Mouse (Mus musculus) embryo, embryonic 10.5 days (tissue): ENCODE measurements around the gene Casd1.
A peak's percentile ranks its signal among the peaks of the same experiment; 100 is the strongest.
"Not testable (repeated sequence)": the region's sequence is repeated elsewhere in the genome, so short reads cannot be mapped to it uniquely, and the experiment has no call there.

Experiments used
- DNase-seq: peaks from one replicate; pipeline ENCODE4 v3.0.0-alpha.2; 2015; ENCODE audit warnings: low spot score

The Casd1 gene

DNA sequence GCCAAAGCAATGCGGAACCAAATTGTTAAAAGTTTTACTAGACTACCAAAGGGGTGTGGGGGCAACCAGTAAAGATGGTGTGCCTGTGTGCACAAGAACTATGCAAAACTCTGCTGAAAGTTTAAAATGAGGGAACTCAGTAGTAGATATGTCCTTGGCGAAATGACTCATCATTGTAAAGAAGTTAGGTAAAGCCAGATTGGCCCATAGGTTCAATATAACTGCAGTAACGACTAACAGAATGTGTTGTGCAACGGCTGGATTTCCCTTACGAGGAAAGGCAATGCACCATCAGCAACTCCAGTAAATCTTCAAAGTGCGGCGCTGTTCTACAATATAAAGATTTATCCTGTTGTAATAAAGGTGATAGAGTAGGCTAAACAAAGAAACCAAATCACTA, 11.8 kb downstream of the Casd1 start:
- DNase-seq: no peak

DNA sequence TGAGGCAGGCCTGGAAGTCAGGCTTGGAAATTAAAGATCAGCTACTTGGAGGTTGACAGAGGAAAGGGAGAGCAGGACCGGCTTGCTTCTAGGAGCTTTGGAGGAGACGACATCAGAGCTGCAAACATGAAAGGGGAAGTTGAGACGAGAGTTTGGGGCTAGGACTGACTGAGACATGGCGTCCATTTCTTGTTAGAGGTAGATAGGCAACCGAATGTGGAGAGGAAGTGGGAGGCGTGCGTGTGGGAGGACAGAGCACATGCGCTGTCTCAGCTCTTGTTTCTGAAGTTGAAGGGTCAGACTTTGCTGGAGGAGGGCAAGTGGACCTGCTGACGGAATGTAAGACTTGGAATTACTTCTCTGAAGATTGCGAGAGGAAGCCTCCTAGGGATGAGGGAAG, 17.3 kb downstream of the Casd1 start:
- no peak for DNase-seq

DNA sequence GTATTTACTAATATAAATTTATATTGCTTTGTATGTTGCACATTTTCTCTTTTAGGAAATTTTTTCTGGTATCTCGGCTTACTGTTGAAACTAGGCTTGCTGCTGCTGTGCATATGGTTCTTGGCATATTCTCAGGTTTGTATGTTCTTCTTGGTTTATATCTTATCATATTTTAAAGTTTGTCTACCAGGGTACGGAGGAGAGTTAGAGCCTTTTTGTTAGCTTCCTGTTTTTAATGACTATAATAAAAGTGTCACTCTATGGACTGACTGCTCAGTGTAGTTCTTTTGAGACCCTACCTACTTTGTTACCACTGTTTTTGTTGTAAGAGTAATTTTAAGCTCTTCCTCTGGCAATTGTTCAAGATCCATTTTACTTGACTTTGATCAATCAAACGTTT, 30.8 kb downstream of the Casd1 start:
- no peak for DNase-seq

DNA sequence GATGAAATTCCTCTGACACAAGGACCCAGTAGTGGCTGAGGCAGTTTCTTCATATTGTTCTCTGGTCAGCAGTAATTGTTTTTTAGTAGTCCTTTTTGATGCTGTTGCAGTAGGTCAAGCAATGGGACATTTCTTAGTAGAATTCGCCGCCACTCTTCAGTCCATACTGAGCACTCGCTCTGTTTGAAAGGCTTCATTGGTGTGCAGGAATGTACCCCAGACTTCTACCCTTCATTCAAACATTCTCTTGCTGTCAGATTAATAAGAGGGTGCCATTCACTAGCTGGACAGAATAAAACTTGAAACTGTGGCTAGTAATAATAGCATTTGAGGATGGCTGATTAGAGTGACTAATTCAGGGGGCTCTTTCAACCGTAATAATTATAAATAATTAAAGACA, 32.5 kb downstream of the Casd1 start:
- no peak for DNase-seq

DNA sequence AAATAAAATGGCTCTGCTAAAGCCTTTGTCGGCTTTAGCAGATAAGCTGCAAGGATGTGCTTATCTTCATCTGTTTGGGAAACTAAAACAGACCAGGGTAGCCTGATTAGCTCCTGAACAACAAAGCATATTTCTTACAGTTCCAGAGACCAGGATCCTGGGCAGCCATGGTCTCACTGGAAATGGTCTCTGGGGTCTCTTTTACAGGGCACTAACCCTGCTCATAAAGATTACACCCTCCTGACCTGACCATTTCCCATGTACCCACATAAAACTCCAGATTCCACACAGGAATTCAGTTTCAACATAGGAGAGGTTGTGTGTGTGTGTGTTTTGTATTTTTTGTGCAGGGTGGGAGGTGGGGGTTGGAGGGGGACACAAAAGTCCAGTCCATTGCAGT, 34.2 kb downstream of the Casd1 start:
- no peak for DNase-seq

DNA sequence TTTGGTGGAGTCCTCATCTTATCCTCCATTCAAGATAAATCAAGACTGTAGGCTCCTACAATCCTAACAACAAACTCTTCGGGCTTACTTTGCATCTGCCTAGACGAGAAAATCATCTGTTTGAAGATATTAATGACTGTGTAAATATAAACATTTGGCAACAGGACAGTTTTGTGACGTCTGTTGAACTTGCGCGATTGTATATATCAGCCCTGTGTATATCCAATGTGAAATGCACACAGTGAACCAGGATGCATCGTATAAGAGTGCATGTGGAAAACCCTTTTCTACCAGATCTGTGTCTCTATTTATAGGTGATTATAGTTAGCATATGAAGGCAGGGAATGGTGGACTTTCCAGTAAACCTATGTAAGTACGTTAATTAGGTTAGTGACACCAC, 41.4 kb downstream of the Casd1 start:
- DNase-seq: no peak

DNA sequence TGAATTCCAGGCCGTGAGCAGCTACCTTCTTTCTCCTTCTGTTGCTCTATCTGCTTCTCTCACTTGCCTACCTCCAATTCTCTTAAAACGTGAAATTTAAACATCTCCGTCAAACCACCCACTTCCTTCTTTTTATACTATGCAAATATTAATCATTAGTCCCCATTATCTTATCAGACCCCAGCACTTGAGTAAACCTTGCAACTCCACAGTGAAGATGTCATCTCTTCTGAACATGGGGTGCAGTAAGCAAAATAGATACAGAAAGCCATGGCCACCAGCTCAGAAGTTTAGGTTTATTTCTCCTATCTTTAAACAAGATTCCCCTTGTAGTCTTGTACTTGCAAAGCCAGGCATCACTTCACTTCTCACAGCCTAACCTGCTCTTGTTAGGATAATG, 46.7 kb downstream of the Casd1 start:
- no peak for DNase-seq

DNA sequence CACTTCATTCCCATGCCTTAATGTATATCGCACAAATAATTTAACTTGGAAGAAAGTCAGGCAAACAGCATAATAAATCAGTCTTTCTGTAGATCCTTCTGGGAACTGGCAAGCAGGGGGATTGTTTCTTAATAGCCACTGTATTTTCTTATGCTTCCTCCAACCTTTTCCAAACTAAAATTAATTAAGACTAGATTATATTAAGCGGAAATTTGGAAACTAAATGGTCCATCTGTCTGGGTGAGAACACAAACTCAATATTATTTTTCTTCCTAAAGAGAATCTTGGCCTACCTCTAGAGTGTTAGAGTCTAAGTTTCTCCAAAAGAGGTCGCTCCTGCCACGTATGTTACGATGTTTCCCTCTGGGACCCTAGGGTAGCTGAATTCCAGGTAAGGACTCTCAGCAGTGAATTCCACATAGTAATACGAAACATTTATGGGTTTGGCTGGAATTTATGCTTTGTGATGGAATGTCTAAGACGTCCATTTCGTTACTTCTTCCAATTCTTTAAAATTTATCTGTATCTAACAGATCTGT, 52.0 kb downstream of the Casd1 start:
- DNase-seq: peak; percentile 26

DNA sequence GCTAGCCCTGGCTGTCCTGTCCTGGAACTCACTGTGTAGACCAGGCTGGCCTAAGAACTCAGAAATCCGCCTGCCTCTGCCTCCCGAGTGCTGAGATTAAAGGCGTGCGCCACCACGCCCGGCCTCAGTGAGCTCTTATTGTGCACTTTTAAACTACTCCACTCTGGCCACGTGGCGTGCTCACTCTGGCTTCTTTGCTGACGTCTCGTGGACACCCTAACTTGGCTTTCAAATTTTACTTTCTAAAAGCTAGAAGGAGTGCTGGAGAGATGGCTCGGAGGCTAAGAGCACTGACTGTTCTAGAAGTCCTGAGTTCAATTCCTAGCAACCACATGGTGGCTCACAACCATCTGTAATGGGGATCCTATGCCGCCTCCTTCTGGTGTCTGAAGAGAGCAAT, 53.1 kb downstream of the Casd1 start:
- not testable (repeated sequence) for DNase-seq

DNA sequence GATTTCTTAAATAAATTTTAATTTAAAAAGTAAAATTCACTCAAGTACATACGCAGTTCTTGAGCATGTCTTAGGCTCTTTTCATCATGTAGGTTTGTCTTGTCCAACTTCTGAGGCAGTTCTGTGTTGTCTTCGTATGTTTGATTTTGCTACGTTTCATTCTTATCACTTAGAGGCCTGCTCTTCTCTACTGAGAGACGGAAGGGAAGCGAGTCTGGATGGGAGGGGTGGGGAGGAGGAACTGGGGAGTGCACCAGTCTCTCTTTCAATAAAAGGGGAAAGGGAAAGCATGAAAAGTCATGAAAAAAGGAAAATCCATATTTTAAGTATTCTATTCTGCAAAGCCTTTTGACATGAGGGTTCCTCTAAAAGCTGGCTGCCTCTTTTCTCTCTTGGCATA, 54.8 kb downstream of the Casd1 start:
- no peak for DNase-seq

DNA sequence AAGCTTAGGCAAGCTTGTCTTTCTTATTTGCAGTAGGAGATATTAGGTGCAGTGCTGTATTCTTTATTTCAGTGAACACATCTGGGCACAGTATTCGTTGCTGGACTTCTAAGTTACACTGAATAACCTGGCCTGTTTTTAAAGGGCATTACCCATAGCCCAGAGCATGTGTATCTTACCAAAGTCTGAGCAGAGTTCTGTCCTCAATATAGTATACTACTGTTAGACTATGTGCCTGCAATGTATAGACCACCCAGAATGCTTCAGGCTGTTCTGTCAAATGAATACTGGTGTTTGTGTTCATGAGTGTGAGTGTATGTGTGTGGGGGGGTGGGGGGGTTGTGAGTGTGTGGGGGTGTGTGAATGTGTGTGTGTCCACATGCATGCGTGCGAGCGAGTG, 55.3 kb downstream of the Casd1 start:
- no peak for DNase-seq

DNA sequence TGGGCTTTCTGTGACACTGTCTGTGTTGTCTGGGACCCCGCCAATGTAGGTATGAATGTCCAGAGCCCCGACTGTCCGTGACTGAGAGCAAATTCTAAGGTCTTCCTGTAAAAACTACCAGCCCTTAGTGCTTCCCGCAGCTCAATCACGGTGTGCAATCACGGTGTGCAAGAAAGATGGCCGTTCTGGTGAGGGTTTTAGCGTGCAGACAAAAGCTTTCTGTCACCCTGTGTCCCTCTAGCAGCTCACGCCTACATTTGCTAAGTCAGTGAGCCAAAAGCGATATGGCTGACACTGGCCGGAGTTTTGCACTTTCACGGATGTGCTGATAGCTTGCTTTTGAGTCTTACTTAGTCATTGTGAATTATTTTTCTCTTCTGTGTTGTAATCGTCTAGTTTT, 58.2 kb downstream of the Casd1 start:
- no peak for DNase-seq

DNA sequence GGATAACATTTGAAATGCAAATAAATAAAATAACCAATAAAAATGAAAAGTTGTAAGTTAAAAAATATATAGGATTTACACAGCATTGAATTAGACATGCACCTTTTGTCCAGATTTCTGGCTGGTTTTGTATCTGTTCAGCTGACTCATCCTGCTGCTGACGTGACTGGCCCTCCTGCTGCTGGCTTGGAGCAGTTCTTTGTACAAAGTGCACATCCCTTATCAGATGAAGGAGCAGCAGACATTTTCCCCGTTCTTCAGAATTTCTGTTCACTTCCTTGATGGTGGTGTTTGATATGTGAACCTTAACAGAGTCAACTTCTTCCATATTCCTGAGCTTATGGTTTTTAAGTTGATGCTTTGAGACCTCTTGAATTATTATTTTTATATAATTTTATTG, 62.9 kb downstream of the Casd1 start:
- DNase-seq: no peak

DNA sequence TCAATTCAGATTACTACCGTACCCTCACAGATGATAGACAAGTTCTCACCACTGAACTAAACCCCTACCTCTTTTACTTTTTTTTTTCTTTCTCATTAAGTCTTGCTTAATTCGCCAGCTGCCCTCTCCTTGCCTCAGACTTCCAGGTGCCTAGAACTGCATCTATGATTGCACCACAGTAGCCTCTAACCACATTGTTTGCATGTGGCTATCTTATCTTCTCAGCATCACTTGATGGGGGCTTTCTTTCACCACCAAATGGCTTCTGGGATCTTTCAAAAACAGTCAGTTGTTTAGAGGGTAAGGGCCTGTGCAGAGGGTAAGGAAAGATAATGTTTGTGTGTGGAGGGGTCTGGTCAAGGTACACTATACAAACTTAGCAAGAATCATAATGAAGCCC, 63.7 kb downstream of the Casd1 start:
- DNase-seq: no peak

DNA sequence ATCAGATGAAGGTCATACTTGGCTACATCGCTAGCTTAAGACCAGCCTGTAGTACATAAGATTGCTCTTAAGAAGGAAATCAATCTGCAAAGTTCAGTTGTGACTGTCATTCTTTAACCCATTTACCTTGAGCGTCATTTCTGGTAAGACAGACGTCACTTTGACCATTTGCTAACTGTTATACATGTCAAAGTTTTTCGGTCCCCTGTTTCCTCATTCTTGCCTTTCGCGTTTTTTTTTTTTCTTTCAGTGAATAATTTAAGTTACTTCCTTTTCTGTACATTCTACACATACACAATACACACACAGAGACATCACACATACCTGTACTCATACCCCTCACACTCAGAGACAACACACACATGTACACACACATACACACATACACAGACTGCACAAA, 64.5 kb downstream of the Casd1 start:
- no peak for DNase-seq

DNA sequence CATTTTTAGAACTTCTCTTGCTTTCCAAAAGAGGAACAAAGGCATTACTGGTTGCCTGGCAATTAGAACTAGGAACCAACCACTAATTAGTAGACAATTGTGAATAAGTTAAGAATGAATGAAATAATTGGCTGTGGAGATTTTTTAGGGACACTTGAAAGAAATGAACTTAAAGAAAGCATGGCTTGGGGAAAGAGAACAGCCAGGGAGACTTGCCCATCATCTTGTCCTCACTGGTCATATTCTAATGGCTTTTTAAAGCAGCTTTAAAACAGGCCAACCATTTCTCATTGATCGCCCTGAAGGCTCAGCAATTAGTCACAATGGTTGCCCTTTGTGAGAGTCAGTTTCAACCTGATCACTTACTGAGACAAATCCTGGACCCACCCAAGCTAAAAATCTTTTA, 76.7 kb downstream of the Casd1 start:
- peak; percentile 49 for DNase-seq

DNA sequence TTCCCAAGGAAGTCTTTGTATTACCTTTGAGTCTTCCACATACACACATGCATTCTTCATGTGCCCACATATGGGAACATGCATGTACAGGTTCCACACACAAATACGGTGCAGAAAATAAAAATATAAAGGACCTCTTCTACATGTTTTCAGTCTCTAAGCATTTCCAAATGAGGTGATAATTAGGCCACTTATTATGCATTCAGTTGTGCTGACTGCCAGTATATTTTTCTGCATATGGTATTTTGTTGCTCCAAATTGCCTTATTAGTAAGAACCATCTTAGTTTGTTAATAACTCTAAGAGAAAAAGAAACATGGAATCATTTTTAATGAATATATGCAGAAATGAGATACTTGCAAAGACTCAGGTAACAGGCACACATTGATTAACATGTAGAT, 79.3 kb downstream of the Casd1 start:
- DNase-seq: no peak

DNA sequence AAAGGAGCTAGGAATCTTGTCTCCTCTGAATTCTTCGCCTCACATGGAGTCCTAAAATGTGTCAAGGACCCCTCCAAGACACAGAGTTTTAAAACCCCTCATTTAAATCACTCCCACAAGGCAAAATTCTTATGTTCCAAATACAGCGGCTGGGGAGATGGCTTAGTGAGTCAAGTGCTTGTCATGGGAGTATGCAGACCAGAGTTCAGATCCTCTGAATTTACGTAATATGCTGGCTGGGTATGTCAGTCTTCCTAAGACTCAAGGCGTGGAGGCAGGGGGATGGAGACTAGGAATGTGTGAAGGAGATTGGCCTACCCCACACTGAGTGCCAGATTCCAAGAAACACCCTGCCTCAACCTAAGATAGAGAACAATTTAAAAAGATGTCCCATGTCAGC, 79.9 kb downstream of the Casd1 start:
- DNase-seq: no peak

DNA sequence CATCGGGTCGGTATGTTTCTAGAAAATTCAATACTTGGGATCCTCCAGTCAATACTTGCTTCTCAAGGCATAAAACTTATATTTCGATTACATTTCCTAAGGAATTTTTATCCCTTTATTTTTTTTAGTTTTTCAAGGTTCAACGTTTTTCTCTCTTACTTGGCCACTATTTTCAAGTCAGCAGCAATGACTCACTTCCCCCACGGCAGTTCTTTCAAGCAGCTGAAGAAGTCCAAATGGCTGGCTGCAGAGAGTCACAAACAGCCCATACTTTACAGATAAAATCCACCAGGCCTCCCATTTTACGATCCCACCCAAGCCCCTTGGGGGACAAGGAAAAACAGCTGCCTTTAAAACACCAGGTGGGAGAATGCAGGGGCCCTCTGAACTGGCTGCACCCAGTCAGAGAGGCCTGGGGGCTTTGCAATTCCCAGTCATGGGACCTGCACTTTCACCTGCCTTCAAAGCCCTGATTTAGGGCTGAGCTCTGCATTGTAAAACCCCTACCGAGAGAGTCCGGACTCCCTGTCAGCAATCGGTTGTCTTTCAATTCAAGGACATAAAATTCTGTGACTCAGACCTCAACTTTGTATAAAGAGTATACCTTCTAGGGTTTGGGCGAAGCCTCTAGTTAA, 84.2 kb downstream of the Casd1 start:
- no peak for DNase-seq

DNA sequence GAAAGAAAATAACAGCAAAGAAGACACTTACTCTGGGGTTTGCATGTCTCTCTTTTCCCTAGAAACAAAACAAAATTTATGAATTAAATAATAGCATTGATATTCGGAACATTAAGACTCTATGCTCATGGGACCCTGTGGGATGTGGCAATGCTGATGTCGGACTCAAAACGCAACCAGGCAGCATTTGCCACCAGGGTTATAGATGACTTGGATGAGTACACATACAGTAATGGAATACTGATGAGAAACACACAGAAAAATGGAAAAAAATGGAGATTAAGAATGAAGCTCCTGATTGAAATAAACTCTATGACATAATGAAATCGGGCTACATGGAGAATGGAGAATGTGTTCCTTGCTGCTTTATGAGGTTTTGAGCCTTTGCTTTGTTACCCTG, 89.8 kb downstream of the Casd1 start:
- DNase-seq: no peak
